Mouse (Mus musculus) heart, postnatal 14 days (tissue): ENCODE measurements around the gene Mgp. TPM values are rescaled to one million over a fixed set of nuclear protein-coding genes. Genes with fewer than 3 reads are reported as not detected.

Source experiments
- DNase-seq, 2 experiments: peaks; one replicate each; pipeline ENCODE4 v3.0.0; 2021 to 2022
- intact Hi-C: fragments of 180-260 bp; cut with DNase I; formaldehyde crosslinking; loops from one replicate; pipeline ENCODE4 v1.15.1; 2025
- long read RNA-seq, 2 experiments: library from polyadenylated mRNA; stranded (forward); transcript quantifications; one replicate each; pipeline ENCODE4 v2.0.0; 2021
- total RNA-seq, 2 experiments: library from RNA; stranded (reverse); gene quantifications; 2 replicates each; pipeline ENCODE4 v1.2.3; 2021

The Mgp gene
- total RNA-seq = 100 to 1,000 TPM; 373 to 513 TPM
- long read RNA-seq, experiment 1, transcript Mgp-201 (4 exons, 617 nt) = major isoform, 45 of 46 reads
- long read RNA-seq, experiment 1, partial matches to known transcripts = 1 of 46 reads
- long read RNA-seq, experiment 1, other reads (novel, unspliced or antisense) = 0 of 46 reads
- long read RNA-seq, experiment 2, transcript Mgp-201 (4 exons, 617 nt) = major isoform, 43 of 44 reads
- long read RNA-seq, experiment 2, partial matches to known transcripts = 0 of 44 reads
- long read RNA-seq, experiment 2, other reads (novel, unspliced or antisense) = 1 of 44 reads

DNA sequence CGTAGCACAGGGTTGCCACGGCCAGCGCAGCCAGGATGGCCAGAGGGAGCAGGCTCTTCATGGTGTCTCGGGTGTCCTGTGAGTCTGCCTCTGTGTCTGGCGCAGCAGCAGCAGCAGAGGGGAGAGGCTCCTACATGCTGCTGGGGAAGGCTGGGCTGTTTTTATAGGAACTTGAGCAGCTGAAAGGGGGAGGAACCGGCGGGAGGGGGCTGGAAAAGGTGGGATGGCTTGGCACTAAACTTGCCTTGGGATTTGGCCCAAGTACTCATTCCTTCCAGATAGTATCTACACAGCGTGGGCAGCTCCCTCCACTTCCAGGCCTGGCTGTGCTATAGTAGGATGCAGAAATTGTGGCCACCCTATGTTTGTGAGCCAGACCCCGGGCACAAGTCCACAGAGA lies at the start of gene Mgp:
Gene Mgp (minus strand): TSS at position 154 of the 400 bp plus-strand sequence.
- intact Hi-C loops = no loop called here
- peak; percentile 66 to 73 for DNase-seq

DNA sequence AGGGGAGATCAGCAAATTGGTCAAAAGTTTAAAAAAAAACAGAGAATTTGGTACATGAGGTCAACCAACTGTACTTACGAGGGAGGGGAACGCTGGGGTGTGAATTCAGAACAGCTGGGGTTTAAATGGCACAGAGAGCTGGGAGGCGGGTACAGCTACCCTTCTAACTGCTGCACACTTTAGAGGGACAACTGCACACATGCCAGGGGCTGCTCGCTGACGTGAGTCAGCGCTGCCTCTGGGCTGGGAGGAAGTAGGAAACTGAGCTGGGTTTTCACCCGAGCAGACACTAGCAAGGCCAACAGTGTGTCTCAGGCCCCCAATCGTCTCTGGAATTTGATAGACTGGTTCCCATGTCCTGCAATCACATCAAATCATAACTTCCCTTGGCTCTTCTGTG lies 49.4 kb upstream of the Mgp start:
- intact Hi-C loops = no loop called here
- DNase-seq = no peak

DNA sequence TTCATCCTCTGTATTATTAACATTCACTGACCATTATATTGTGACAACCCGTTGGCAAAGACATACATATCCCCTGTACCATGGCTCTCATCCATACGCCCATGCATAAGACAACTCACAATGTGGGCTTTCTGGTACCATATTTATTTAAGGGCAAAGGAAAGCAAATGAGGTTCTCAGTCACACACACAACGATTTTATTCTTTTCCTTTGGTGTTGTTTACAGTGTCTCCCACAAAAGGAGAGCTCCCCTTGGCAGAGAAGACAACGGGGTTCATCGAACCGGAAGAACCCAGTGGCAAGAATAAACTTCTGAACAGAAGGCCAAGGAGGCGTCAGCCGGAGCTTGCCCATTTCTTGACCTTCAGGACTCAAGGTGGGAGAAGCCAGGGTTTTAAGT lies 47.9 kb upstream of the Mgp start, which contains the start of gene Pde6h:
Gene Pde6h (plus strand): TSS at position 301 of the 400 bp plus-strand sequence.
- intact Hi-C loops = loop anchor here (5.0 kb wide), 1 partner anchor 44 kb away; no protein-coding TSS in a partner anchor

DNA sequence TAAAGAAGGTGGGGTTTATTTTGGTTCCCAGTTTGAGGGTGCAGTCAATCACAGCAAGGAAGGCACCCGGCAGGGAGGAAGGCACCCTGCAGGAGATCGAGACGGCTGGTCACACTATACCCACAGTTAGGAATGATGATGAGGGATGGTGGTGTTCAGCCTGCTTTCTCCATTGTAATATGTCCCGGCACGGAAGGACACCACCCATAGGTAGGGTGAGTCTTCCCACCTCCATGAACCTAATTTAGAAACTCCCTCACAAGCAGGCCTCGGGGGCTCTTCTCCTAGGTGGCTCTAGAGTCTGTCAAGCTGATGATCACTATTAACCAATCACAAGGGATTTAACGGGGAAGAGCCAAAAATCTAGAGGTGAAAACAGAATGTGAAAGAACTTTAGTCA lies 47.2 kb upstream of the Mgp start:
- intact Hi-C loops = loop anchor here (5.0 kb wide), 1 partner anchor 44 kb away; no protein-coding TSS in a partner anchor
- DNase-seq = no peak

More for the DNA sequence above, 47.9 kb upstream of the Mgp start, which contains the start of gene Pde6h:
- no peak for DNase-seq

DNA sequence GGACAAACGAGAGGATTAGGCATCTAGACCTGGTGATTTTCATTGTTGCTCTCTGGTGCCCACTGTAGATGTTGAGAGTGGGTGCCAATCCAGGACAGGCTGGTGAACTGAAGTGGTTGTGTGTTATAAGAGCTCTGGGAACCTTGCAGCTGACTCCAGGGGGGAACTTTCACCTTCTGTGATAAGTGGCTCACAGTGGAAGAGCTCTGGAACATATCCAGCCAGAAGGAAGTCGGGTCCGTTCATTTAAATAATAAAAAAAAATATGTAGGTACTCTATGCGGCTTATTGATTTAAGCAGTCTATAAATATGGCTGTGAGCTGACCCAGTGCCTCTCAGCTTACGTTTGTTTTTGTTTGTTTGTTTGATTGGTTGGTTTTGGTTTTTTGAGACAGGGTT lies 46.5 kb upstream of the Mgp start, which contains the start of gene Erp27:
Gene Erp27 (minus strand): TSS at position 101 of the 400 bp plus-strand sequence.
- intact Hi-C loops = loop anchor here (5.0 kb wide), 1 partner anchor 45 kb away; no protein-coding TSS in a partner anchor
- no peak for DNase-seq

DNA sequence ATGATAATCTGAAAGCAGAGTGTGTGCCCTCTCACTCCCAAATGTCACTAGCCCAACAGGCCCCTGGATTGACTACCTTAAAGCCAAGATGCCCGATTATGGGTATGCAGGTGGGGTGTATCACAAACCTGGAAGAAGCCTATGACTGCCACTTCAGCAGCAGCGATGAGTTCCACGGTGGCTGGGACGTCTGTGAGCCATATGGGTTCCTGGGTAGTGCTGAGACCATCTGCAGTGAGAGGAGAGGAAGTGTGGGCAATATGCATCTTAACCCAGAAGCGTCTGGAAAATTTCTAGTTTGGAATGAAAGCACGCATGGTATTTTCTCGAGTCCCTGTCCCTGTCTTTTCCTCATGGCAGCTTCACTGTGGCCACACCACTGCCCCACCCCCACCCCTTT lies 46.0 kb upstream of the Mgp start:
- intact Hi-C loops = loop anchor here (5.0 kb wide), 1 partner anchor 46 kb away; no protein-coding TSS in a partner anchor
- DNase-seq = no peak

DNA sequence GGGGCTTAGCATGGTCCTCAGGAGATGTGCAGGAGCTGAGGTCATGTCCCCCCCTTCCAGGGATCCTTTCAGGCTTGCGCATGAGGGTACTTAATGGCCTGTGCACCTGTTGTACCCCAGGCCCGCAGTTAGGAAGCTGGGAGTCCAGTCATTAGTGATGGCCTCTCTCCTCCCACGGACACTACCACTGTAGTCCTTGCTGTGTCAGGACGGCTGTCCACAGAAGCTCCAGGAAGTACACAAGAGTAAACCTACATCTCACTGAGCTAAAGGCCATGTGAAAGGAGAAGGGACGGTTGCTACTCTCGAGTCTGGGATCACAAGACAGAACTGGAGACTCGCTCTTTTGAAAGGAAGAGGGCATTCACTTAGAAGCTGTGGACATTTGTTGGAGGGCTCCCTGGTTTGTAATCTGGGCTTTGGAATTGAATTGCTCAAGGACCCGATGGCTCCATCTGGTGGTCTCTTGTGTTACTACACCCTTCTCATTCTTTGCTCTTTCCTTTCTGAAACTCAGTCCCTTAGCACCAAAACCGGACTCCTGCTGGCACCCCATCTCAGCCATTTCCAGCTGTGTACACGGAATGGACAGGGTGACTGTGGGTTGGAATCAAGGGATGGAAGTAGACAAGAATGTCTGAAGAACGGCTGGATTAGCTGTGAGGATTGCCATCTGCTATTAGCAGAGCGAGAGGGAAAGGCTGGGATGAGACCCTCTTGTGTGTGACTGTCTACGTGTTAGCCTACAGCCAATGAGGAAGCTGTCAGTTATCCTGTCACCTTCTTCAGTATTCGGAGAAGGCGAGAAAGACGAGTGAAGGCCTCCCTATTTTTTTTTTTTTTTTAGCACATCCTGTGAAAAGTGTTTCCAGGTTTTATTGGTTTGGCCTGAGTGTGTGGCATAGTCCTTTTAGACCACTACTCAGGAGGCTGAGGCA lies 45.0 kb upstream of the Mgp start:
- intact Hi-C loops = loop anchor here (1.0 to 5.0 kb wide), 2 partner anchors 47 to 59 kb away; no protein-coding TSS in a partner anchor
- DNase-seq = peak; percentile 79 to 89

DNA sequence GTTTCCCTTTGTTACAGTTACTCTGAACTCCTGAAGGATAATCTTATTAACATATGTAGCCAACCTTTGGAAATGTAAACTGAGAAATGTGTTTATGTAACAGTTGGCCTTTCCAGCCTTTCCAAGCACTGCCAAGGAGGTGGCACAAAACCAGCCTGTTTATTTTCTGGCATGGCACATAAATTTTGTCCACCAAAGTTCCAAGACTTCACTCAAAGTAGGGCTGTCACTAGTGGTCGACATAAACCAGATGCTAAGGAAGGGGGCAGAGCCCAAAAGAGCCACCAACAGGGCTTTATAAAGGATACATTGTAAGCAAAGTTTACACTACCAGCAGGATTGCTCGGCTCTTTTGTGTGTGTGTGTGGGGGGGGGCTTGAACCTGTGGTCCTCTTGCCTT lies 42.3 kb upstream of the Mgp start:
- intact Hi-C loops = no loop called here
- no peak for DNase-seq

DNA sequence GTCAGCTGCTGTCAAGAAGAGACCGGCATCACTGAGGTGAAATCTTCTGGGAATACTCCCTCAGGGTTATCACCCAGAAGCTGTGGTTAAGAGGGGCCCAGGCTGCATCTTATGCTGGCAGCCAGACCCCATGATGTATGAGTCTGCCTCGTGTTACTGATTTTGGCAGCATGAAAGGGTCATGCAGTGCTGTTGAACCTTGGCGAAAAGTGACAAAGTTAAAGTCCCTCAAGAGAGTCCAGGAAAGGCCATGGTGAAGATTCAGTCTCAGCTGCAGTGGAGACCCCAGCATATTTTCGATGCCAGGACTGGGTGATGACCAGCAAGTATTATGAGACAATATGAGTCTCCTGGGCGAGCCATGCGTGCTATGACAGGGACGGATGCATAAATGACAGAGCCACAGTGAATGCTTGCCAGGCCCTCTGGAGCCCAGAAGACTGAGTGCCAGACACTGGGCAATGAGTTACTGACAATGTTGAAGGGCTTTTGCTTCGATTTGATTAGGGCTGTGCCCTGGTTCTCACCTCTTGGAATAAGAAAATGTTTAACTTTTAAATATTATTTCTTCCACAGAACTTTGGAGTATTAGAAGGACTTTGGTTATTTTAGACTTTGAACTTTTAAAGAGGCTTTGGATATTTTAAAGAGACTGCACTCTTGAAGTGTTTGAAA lies 40.2 kb upstream of the Mgp start:
- intact Hi-C loops = no loop called here
- DNase-seq = no peak

DNA sequence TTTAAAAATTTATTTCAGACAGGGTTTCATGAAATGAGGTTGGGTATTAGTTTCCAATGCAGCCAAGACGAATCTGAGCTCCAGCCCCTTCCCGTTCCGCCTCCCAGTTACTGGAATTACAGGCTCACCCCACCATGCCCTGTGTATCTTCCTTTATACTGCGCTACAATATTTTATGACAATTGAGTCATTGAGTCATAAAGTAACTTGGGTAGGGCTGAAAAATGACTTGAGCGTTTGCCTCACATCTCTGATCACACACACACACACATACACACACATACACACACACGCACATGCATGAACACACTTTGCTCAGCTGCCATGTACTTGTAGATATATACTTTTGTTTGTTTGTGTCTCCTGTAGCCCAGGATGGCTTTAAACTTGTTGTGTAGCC lies 38.6 kb upstream of the Mgp start:
- no peak for DNase-seq
- intact Hi-C loops = no loop called here

DNA sequence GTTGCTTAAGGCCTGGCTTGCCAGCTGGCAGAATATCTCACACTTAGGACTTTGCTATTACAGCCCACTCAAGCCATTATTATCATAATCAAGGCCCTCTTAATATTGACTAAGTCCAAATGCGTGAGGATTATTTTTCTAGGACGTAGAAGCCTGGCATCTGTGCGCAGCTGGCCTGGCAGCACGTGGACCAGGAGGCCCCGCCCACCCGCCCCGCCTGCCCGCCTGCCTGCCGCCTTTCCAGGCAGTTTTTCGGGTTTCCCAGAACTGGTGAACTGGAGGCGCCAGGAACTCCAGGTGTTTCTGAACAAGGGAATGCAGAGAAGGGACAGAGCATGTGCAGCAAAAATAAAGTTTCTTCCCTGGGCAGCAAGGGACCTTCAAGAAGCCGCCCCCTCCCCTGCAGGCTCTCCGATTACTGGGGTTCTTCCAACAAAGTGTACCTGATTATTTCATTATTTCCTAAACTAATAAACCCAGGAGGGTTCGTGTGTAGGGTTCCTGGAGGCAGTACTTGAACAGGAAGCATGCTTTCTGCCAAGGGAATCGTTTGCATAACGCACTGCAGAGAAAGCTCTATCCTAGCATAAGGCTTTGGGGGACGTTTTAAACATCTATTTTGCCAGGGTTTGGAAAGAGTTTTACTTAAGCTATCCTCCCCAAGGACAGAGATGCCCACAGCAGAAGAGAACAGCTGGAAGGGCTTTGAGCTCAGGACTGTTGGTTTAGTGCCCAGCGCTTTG lies 37.9 kb upstream of the Mgp start:
- DNase-seq = peak; percentile 50 to 58
- intact Hi-C loops = no loop called here

DNA sequence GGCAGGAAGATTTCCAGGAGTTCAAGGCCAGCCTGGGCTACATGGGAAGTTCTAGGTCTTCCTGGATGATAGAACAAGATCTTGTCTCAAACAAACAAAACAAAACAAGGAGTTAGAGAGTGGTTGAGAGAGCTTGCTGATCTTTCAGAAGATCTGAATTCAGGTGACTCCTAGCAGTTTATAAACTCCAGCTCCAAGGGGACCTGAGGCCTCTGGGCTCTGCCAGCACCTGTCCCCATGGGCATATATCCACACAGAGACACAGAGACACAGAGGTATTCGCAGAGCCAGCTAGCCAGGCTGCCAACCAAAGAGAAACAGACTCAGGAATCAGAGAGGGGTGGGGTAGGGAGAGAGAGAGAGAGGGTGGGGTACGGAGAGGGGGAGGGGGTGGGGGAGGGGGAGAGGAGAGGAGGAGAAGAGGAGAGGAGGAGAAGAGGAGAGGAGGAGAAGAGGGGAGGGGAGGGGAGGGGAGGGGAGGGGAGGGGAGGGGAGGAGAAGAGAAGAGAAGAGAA lies 37.2 kb upstream of the Mgp start:
- DNase-seq = no peak
- intact Hi-C loops = no loop called here

DNA sequence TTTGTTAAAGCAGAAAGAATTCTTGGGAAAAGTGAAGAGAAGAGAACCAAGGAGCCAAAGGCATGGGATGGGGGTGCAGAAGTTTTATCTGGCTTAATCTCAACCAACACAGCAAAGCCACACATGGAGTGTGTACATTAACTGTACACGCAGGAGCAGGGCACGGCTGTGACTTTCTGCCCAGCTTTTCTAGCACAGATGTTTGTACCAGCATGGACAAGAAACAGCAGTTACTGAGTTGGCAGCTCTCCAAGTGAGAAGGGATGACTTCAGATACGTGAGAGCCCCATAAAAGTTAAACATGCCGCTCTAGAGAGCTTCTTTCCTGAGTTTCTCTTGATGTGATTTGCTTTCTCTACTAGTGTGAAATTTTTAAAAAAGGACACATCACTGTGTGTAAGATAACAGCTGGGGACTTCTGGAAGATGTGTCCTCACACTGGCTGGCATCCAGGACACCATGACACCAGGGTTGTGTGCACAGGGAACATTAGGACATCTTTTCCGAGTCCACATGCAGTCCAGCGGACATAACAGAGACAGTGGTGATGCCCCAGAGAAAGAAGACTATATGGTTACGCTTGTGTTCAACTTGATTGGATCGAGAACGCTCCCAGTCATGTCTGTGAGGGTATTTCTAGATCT lies 34.7 kb upstream of the Mgp start:
- intact Hi-C loops = no loop called here
- DNase-seq = peak; percentile 43 to 57

DNA sequence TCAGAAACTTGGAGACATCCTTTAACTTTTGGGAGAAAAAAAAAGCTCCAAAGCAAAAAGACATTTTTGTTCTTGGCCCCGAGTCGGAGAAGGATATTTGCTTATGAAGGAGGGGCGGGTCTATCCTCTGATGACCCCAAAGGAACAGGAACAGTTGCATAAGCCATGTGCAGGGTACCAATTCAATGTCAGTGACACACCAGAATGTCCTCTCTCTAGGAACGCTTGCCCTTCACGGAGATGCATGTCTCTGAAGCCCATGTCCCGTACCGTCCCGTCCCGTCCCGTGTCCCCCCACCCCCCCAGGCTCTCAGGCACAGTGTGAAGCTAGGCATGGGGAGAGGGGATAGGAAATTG lies 31.3 kb upstream of the Mgp start:
- intact Hi-C loops = no loop called here
- DNase-seq = peak; percentile 30 to 47

DNA sequence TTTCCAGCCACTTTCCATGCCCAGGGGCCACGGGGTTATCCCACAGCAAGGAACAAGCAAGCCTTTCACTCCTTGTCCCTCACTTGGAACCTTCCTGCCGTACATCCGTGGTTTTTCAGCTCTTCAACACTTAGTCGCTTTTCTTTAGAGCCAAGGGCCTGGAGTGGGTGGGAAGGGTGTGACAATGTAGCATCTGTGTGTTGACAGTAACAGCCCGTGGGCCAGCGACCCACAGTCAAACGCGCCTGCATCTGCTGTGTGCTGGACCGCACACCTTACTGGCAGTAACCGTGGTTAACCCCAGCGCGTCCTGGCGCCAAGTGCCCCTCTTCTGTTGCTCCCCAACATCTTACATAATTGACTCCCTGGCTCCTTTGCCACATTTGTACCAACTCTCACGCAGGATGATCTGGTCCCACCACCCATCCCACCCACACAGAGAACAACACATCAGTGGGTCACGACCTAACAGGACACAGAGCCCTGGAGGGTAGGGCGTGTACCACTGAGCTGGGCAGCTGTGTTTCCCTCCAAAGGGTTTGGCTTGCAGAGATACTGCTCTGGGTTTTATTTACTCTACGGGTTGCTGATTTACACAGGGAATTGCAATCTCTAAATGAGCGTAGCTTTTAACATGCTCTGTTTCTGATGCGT lies 30.8 kb upstream of the Mgp start:
- DNase-seq = peak; percentile 35 to 36
- intact Hi-C loops = no loop called here

DNA sequence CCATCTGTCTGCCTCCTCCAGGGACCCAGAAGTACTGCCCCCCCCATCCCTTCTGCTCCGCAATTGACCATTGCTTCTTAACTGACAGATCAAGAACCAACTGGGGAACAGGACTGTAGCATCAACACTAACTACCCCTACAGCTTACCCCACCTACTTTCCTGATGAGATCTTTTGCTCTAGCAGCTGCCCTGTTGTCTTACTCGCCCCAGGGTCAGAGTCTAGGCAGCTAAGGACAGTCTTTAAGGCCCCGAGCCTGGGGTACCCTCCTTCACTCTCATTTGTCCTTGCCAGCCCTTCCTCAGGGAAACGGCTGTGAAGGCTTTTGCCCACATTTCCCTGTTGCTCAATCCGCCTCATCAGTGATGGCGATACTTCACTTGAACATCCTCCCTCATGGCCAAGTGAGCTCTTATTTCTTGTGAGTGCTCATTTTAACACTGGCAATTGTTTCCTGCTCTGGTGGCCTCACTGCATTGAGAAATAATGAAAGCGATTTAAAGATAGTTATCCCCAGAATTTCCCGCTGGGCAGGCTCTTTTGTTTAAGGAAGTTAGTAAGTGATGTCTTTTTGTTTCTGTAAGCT lies 28.4 kb upstream of the Mgp start:
- DNase-seq = no peak
- intact Hi-C loops = no loop called here

DNA sequence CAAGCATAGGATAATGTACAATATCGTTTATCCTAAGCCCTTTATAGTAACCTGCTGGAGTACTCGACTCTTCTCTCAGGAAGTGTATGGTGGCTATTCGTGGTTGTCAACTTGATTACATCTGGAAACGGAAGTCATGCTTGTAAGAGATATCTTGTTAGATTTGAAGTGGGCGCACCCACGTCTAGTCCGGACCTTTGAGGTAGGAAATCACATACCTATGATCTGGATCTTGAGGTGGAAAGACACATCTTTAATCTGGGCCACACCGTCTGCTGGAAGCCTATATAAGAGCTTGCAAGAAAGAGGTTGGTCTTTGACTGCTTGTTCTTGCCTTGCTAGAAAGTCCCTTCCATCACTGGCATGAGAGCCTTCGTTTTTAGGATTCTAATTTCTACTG lies 26.9 kb upstream of the Mgp start:
- intact Hi-C loops = no loop called here
- no peak for DNase-seq

DNA sequence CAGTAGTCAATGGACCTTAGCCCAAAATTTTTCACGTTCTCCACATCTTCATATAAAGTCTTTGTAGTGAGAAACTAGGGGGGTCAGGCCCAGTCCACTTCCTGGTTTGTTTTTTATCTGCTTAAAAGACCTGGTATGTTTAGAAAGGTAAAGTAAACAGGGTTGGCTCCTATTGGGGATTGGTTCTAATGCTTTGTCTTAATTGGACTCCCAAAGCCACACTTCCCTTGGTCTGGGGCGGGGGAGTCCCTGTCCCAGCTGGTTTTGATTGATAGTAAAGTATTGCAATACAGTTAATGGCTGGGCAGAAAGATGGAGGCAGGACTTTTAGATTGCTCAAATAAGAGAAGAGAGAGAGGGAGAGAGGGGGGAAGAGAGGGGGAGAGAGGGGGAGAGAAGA lies 25.4 kb upstream of the Mgp start:
- intact Hi-C loops = no loop called here
- DNase-seq = no peak
